Mouse (Mus musculus): ENCODE measurements around the gene Usp17la.
"Not testable (repeated sequence)": the region's sequence is repeated elsewhere in the genome, so short reads cannot be mapped to it uniquely, and the experiment has no call there.

Gene Usp17la

DNA sequence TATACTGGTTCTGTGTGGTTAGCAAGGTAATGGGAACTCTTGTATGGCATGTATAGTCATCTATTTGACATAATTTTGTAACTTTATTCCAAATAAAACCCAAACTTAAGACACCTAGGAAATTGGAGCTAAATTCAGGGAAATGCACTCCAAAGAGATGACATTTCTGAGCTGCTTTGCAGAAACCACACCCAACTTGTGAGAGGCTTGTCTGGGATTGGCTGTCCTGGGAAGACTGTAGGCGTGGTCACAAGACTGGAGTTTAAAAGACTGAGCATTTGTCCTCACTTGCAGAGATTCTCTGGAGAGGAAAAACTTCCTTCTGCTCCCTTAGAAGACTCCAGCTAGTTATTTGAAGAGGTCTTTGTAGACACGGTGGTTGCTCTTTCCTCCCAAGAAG lies at the start of gene Usp17la:
TSS of gene Usp17la (plus strand) at position 301 of the 400 bp plus-strand sequence.
- in situ Hi-C loops (cut with MboI; ENCODE audit: low pct_unique_long_range_greater_than_20kb in 1 of 2, low sequenced_read_pairs in 2 of 2, unreplicated experiment in 1 of 2) = not testable (repeated sequence)

DNA sequence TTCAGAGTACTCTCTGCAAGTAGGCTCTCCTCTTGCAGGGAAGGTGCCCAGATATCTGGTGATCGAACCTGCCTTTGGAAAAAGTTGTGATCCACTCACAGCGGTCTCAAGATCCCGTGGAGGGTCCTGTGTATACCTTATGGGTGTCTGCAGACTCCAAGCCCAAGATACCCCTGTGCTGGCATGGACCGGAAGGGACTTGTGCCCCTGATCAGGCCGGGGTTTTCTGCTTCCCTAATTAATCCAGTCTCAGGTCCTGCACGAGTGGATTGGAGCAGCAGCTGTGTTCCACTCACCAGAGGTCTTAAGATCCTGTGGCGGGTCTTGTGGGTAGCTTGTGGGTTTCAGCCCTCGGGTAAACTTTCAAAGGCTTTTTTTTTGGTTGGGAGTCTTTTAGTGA lies 46.5 kb upstream of the Usp17la start:
- in situ Hi-C loops (cut with MboI; ENCODE audit: low pct_unique_long_range_greater_than_20kb in 1 of 2, low sequenced_read_pairs in 2 of 2, unreplicated experiment in 1 of 2) = not testable (repeated sequence)

DNA sequence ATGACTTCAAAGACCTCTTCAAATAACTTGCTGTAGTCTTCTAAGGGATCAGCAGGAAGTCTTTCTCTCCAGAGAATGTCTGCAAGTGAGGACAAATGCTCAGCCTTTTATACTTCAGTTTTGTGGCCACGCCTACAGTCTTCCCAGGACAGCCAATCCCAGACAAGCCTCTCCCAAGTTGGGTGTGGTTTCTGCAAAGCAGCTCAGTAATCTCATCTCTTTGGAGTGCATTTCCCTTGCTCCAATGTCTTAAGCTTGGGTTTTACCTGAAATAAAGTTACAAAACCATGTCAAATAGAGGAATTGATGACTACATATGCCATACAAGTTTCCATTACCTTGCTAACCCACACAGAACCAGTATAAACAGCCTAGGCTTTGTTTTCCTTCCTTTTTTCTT lies 14.3 kb upstream of the Usp17la start, which contains the start of gene Usp17lb:
TSS of gene Usp17lb (minus strand) at position 101 of the 400 bp plus-strand sequence.
- in situ Hi-C loops (cut with MboI; ENCODE audit: low pct_unique_long_range_greater_than_20kb in 1 of 2, low sequenced_read_pairs in 2 of 2, unreplicated experiment in 1 of 2) = no loop called here

DNA sequence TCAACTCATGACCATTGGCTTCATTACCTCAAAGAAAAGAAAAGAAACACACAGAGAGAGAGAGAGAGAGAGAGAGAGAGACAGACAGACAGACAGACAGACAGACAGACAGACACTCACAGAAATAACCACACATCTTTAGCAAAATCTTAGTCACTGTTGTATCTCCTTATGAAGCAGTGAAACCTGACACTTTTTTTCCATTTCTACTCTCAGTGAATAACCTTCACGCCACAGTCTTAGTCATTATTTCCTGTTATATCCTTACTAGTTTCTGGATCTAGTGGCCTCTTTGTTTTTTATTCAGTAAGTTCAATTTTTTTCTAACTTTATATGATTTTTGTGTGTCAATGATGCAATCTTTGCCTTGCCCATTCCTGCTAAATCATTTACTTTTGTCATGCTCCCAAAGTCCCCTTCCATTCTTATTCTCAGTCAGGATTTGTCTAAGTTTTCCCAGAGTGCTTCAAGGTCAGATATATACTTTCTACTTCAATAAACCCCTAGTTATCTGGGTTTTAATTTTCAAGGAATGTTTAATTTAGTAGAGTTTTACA lies 13.0 kb upstream of the Usp17la start:
- in situ Hi-C loops (cut with MboI; ENCODE audit: low pct_unique_long_range_greater_than_20kb in 1 of 2, low sequenced_read_pairs in 2 of 2, unreplicated experiment in 1 of 2) = no loop called here

DNA sequence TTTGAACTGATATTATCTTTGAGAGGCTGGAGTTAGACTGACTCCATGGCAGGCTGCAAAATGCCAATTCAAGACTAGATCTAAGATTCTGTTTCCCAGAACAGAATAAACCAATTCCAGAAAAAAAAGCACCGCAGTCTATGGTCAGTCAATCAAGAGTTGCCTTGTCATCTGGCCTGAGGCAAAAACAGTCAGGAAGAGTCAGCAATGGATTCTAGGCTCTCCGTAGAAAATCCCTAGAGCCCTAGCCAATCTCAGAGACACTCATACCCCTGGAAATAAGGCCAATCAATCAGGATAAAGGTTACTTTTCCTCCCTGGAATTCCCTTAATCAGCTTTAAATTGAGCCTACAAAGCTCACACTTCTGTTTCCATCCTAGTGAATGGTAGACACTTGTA lies 5.3 kb upstream of the Usp17la start:
- in situ Hi-C loops (cut with MboI; ENCODE audit: low pct_unique_long_range_greater_than_20kb in 1 of 2, low sequenced_read_pairs in 2 of 2, unreplicated experiment in 1 of 2) = not testable (repeated sequence)

DNA sequence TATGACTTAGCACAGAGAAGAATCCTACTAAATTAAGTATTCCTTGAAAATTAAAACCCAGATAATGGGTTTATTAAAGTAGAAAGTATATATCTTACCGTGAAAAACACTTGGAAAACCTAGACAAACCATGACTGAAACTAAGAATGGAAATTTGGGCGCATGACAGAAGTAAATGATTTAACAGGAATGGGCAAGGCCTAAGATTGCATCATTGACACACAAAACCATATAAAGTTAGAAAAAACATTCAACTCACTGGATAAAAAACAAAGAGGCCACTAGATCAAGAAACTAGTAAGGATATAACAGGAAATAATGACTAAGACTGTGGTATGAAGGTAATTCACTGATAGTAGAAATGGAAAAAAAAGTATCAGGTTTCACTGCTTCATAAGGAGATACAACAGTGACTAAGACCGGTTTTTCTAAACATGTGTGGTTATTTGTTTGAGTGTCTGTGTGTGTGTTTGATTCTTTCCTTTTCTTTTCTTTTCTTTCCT lies 1.5 kb upstream of the Usp17la start:
- in situ Hi-C loops (cut with MboI; ENCODE audit: low pct_unique_long_range_greater_than_20kb in 1 of 2, low sequenced_read_pairs in 2 of 2, unreplicated experiment in 1 of 2) = no loop called here

DNA sequence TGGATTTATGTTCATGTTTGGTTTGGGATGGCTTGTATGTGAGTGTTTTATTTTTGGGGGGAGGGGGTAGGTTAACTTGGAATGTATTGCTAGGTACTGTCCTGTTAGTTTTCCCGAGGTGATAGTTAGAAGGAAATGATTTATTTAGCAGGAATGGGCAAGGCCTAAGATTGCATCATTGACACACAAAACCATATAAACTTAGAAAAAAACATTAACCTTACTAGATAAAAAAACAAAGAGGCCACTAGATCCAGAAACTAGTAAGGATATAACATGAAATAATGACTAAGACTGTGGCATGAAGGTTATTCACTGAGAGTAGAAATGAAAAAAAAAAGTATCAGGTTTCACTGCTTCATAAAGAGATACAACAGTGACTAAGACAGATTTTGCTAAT lies 874 bp downstream of the Usp17la start:
- in situ Hi-C loops (cut with MboI; ENCODE audit: low pct_unique_long_range_greater_than_20kb in 1 of 2, low sequenced_read_pairs in 2 of 2, unreplicated experiment in 1 of 2) = no loop called here

DNA sequence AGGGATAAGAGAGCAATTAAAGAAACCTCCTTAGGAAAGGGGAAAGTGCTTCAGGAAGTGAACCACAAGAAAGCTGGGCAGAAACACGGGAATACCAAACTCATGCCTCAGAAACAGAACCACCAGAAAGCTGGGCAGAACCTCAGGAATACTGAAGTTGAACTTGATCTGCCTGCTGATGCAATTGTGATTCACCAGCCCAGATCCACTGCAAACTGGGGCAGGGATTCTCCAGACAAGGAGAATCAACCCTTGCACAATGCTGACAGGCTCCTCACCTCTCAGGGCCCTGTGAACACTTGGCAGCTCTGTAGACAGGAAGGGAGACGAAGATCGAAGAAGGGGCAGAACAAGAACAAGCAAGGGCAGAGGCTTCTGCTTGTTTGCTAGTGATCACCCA lies 4.6 kb downstream of the Usp17la start:
- in situ Hi-C loops (cut with MboI; ENCODE audit: low pct_unique_long_range_greater_than_20kb in 1 of 2, low sequenced_read_pairs in 2 of 2, unreplicated experiment in 1 of 2) = no loop called here

DNA sequence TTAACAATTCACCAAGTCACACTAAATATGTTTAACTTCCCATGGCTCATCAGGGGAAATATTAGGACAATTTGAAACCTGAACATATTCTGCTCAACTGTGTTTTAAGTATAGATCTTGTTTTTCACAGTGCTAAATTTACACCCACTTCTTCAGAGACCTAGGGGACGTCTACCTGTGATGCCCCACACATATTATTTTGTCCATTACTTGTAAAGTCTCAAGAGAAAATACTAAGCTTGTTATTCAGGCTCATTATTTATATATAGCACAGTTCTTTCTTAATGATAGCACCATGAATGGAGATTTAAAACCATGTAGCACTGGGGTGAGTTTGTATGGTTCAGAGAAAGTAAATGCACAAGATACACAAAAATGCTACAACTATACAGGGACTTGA lies 20.9 kb downstream of the Usp17la start, which contains the start of gene Olfr665:
TSS of gene Olfr665 (plus strand) at position 301 of the 400 bp plus-strand sequence.
- in situ Hi-C loops (cut with MboI; ENCODE audit: low pct_unique_long_range_greater_than_20kb in 1 of 2, low sequenced_read_pairs in 2 of 2, unreplicated experiment in 1 of 2) = no loop called here

DNA sequence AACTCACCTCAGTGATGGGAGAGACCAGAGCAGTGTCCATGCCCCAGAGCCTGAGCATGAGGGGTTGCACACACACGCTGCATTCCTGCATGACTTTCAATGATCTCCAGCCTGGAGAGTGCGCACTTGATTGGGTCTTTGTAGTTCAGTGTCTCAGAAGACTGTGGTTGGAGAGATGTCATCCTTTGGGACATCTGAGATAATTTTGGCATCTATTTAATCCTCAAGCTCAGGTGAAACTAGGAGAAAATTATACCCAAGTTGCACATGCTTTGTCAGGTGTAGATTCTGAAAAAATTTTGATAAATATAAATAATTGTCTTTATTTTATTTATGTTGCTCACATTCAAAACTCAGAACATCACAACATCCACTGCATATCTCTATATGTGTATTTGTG lies 39.0 kb downstream of the Usp17la start, which contains the start of gene Olfr666:
TSS of gene Olfr666 (minus strand) at position 101 of the 400 bp plus-strand sequence.
- in situ Hi-C loops (cut with MboI; ENCODE audit: low pct_unique_long_range_greater_than_20kb in 1 of 2, low sequenced_read_pairs in 2 of 2, unreplicated experiment in 1 of 2) = no loop called here

Data from mouse embryonic stem cell (cell line).